Mouse (Mus musculus): ENCODE measurements around the gene Ptges3. TPM values are rescaled to one million over a fixed set of nuclear protein-coding genes. Genes with fewer than 3 reads are reported as not detected.
A peak's percentile ranks its signal among the peaks of the same experiment; 100 is the strongest.
"Not testable (repeated sequence)": the region's sequence is repeated elsewhere in the genome, so short reads cannot be mapped to it uniquely, and the experiment has no call there.

Ptges3 gene
- polyA plus RNA-seq, 1 experiment from 2014 or later, result 426 TPM

- Histone ChIP-seq H3K4me2 (ENCODE audit: low read length) (no peak overlapping the region), H3K27me3 (replicated peaks; ENCODE audit: control insufficient read depth, insufficient read depth, low read length) (no peaks in the 10 kb centered on the region), H3K9me3 (replicated peaks; ENCODE audit: control insufficient read depth, low read length) (no peaks in the 10 kb centered on the region), H3K9ac (ENCODE audit: low read length) (no peak overlapping the region), H3K4me3 (ENCODE audit: low read depth, low read length) (no peak overlapping the region), H3K4me1 (ENCODE audit: control insufficient read depth, insufficient read depth, low read length) (peaks cover 14% of the 10 kb centered on the region), H3K27ac (ENCODE audit: low read depth, low read length) (no peak overlapping the region), H3K36me3 (ENCODE audit: control insufficient read depth, insufficient read depth, low read length) (peaks cover 65% of the 10 kb centered on the region)
- DNase-seq (ENCODE audit: low spot score) (peak; percentile 35), ATAC-seq (no peak)
- 75% methylated on average over 6 of the region's 6 CpGs for WGBS
Measured at GRCm38 (mm10) chr10:128086391-128086790, 27.6 kb downstream of the Ptges3 start.

- H3K4me2 ChIP-seq (ENCODE audit: low read length); ATAC-seq; H3K9me3 ChIP-seq (replicated peaks; ENCODE audit: control insufficient read depth, low read length); H3K27ac ChIP-seq (ENCODE audit: low read depth, low read length); H3K27me3 ChIP-seq (replicated peaks; ENCODE audit: control insufficient read depth, insufficient read depth, low read length); DNase-seq (ENCODE audit: low spot score); H3K9ac ChIP-seq (ENCODE audit: low read length); H3K4me3 ChIP-seq (ENCODE audit: low read depth, low read length): not testable (repeated sequence)
- Histone ChIP-seq H3K4me1 (ENCODE audit: control insufficient read depth, insufficient read depth, low read length) (peaks cover 19% of the 10 kb centered on the region), H3K36me3 (ENCODE audit: control insufficient read depth, insufficient read depth, low read length) (peaks cover 65% of the 10 kb centered on the region)
- 82% methylated on average over 2 of the region's 2 CpGs for WGBS
Measured at GRCm38 (mm10) chr10:128087216-128087615, 28.5 kb downstream of the Ptges3 start.

GRCm38 (mm10) chr10:128088181-128088580 is 29.4 kb downstream of the Ptges3 start:
- Histone ChIP-seq H3K9ac (ENCODE audit: low read length) (no peak overlapping the region), H3K27ac (ENCODE audit: low read depth, low read length) (no peak overlapping the region), H3K4me2 (ENCODE audit: low read length) (no peak overlapping the region), H3K27me3 (replicated peaks; ENCODE audit: control insufficient read depth, insufficient read depth, low read length) (no peaks in the 10 kb centered on the region), H3K4me3 (ENCODE audit: low read depth, low read length) (no peak overlapping the region), H3K4me1 (ENCODE audit: control insufficient read depth, insufficient read depth, low read length) (peaks cover 18% of the 10 kb centered on the region), H3K36me3 (ENCODE audit: control insufficient read depth, insufficient read depth, low read length) (peaks cover 65% of the 10 kb centered on the region), H3K9me3 (replicated peaks; ENCODE audit: control insufficient read depth, low read length) (no peaks in the 10 kb centered on the region)
- DNase-seq (ENCODE audit: low spot score), result no peak
- ATAC-seq, result no peak
- WGBS, result 92% methylated on average over 5 of the region's 5 CpGs

- no peaks in the 10 kb centered on the region for H3K27me3 ChIP-seq (replicated peaks; ENCODE audit: control insufficient read depth, insufficient read depth, low read length)
- ATAC-seq, result no peak
- no peak overlapping the region for H3K4me2 ChIP-seq (ENCODE audit: low read length)
- 72% methylated on average over 5 of the region's 5 CpGs for WGBS
- peaks cover 60% of the 10 kb centered on the region for H3K36me3 ChIP-seq (ENCODE audit: control insufficient read depth, insufficient read depth, low read length)
- no peaks in the 10 kb centered on the region for H3K9me3 ChIP-seq (replicated peaks; ENCODE audit: control insufficient read depth, low read length)
- no peak for DNase-seq (ENCODE audit: low spot score)
- no peak overlapping the region for H3K27ac ChIP-seq (ENCODE audit: low read depth, low read length)
- no peak overlapping the region for H3K4me3 ChIP-seq (ENCODE audit: low read depth, low read length)
- H3K4me1 ChIP-seq (ENCODE audit: control insufficient read depth, insufficient read depth, low read length), result peaks cover 27% of the 10 kb centered on the region
- H3K9ac ChIP-seq (ENCODE audit: low read length), result no peak overlapping the region
Measured at GRCm38 (mm10) chr10:128089842-128090241, 31.1 kb downstream of the Ptges3 start.

- 11% methylated on average over 14 of the region's 14 CpGs for WGBS
- peak overlapping the region; percentile 91 for H3K4me2 ChIP-seq (ENCODE audit: low read length)
- ATAC-seq (peak; percentile 40; the same call in 1 of the 2 replicates), DNase-seq (ENCODE audit: low spot score) (peak; percentile 90)
- H3K9ac ChIP-seq (ENCODE audit: low read length), result no peak overlapping the region
- peak overlapping the region; percentile 84; the same call in 1 of the 2 replicates for H3K4me3 ChIP-seq (ENCODE audit: low read depth, low read length)
- H3K36me3 ChIP-seq (ENCODE audit: control insufficient read depth, insufficient read depth, low read length), result peaks cover 49% of the 10 kb centered on the region
- H3K27ac ChIP-seq (ENCODE audit: low read depth, low read length), result no peak overlapping the region
- H3K27me3 ChIP-seq (replicated peaks; ENCODE audit: control insufficient read depth, insufficient read depth, low read length), result no peaks in the 10 kb centered on the region
- H3K9me3 ChIP-seq (replicated peaks; ENCODE audit: control insufficient read depth, low read length), result no peaks in the 10 kb centered on the region
- H3K4me1 ChIP-seq (ENCODE audit: control insufficient read depth, insufficient read depth, low read length), result peaks cover 24% of the 10 kb centered on the region
Measured at GRCm38 (mm10) chr10:128090651-128091563, 32.2 kb downstream of the Ptges3 start.

- Histone ChIP-seq H3K4me3 (ENCODE audit: low read depth, low read length) (peak within 1 kb of the TSS; percentile 84), H3K27ac (ENCODE audit: low read depth, low read length) (peak within 1 kb of the TSS; percentile 90), H3K4me2 (ENCODE audit: low read length) (peak within 1 kb of the TSS; percentile 91), H3K4me1 (ENCODE audit: control insufficient read depth, insufficient read depth, low read length) (peaks cover 28% of the 10 kb centered on the region), H3K9ac (ENCODE audit: low read length) (peak within 1 kb of the TSS; percentile 79), H3K27me3 (replicated peaks; ENCODE audit: control insufficient read depth, insufficient read depth, low read length) (no peaks in the 10 kb centered on the region), H3K9me3 (replicated peaks; ENCODE audit: control insufficient read depth, low read length) (no peaks in the 10 kb centered on the region), H3K36me3 (ENCODE audit: control insufficient read depth, insufficient read depth, low read length) (peaks cover 40% of the 10 kb centered on the region)
- ATAC-seq (no peak), DNase-seq (ENCODE audit: low spot score) (peak; percentile 36)
- whole genome bisulfite sequencing, result 2% methylated on average over 20 of the region's 20 CpGs
Measured at GRCm38 (mm10) chr10:128091564-128092505, 33.1 kb downstream of the Ptges3 start, which contains the start of gene Baz2a. Baz2a (plus strand) TSS chr10:128091577.

- peak overlapping the region; percentile 79 for H3K9ac ChIP-seq (ENCODE audit: low read length)
- H3K27ac ChIP-seq (ENCODE audit: low read depth, low read length), result peak overlapping the region; percentile 90
- ATAC-seq (peak; percentile 58), DNase-seq (ENCODE audit: low spot score) (peak; percentile 80)
- WGBS, result under 1% methylated on average over 67 of the region's 88 CpGs
- peak overlapping the region; percentile 91 for H3K4me2 ChIP-seq (ENCODE audit: low read length)
- H3K9me3 ChIP-seq (replicated peaks; ENCODE audit: control insufficient read depth, low read length), result no peaks in the 10 kb centered on the region
- H3K4me3 ChIP-seq (ENCODE audit: low read depth, low read length), result peak overlapping the region; percentile 84
- peaks cover 28% of the 10 kb centered on the region for H3K4me1 ChIP-seq (ENCODE audit: control insufficient read depth, insufficient read depth, low read length)
- H3K36me3 ChIP-seq (ENCODE audit: control insufficient read depth, insufficient read depth, low read length), result peaks cover 30% of the 10 kb centered on the region
- H3K27me3 ChIP-seq (replicated peaks; ENCODE audit: control insufficient read depth, insufficient read depth, low read length), result no peaks in the 10 kb centered on the region
Measured at GRCm38 (mm10) chr10:128092506-128093495, 34.0 kb downstream of the Ptges3 start.
